Mouse (Mus musculus) CH12.LX (cell line): ENCODE measurements at regions not wholly inside any gene's neighbourhood (a gene's known extent, or its start where the extent isn't known, plus 50 kb on each side); places are given as distances from the start of the nearest gene placed in this dataset.

Experiments
- DNase-seq: peaks from one replicate; pipeline ENCODE4 v3.0.0-alpha.2; 2013; ENCODE audit errors: extremely low read depth
- H3K27ac ChIP-seq: 2 replicates; pipeline ENCODE4 v1.5.1; 2012; ENCODE audit warnings: low read depth, mild to moderate bottlenecking, control low read depth, moderate library complexity; ENCODE audit not compliant: insufficient read depth
- H3K27me3 ChIP-seq: replicated peaks from 2 replicates; pipeline ENCODE3; 2012; ENCODE audit warnings: inconsistent platforms
- H3K36me3 ChIP-seq, 2 experiments: replicated peaks in 1 of 2; 2 replicates each; pipeline versions ENCODE3 to v1.6.1; 2012; ENCODE audit warnings: inconsistent platforms in 1 of 2, low read length in 1 of 2, mild to moderate bottlenecking in 1 of 2, mixed read lengths in 1 of 2, moderate library complexity in 1 of 2; ENCODE audit not compliant: control insufficient read depth in 1 of 2, insufficient read depth in 1 of 2
- H3K4me1 ChIP-seq, 2 experiments: 2 replicates each; pipeline ENCODE4 v1.6.1; 2012; ENCODE audit warnings: inconsistent platforms in 1 of 2, moderate library complexity in 1 of 2; ENCODE audit not compliant: insufficient read depth in 2 of 2, control insufficient read depth in 1 of 2
- H3K4me2 ChIP-seq: 2 replicates; pipeline ENCODE4 v1.6.1; 2012; ENCODE audit warnings: low read depth, mild to moderate bottlenecking, control low read depth; ENCODE audit not compliant: poor library complexity, insufficient read depth, severe bottlenecking
- H3K4me3 ChIP-seq, 3 experiments: fragments of 150-350 bp in 1 of 3; sonication (generic) in 1 of 3; replicated peaks in 1 of 3; 2 replicates each; pipeline versions ENCODE3 to v1.5.1; 2011 to 2012; ENCODE audit warnings: low read depth in 2 of 3, low read length in 2 of 3, mild to moderate bottlenecking in 2 of 3, moderate library complexity in 2 of 3, control low read depth in 1 of 3, improper control_type of control experiment in 1 of 3, inconsistent platforms in 1 of 3, mixed read lengths in 1 of 3; ENCODE audit not compliant: poor library complexity in 1 of 3
- H3K79me2 ChIP-seq: replicated peaks from 2 replicates; pipeline ENCODE4 v1.6.1; 2012; ENCODE audit warnings: mild to moderate bottlenecking, moderate library complexity; ENCODE audit not compliant: control insufficient read depth, poor library complexity, insufficient read depth, severe bottlenecking; ENCODE audit errors: extremely low read depth
- H3K9ac ChIP-seq: 2 replicates; pipeline ENCODE4 v1.6.1; 2012; ENCODE audit warnings: low read depth, mild to moderate bottlenecking, control low read depth, moderate library complexity; ENCODE audit not compliant: insufficient read depth
- H3K9me3 ChIP-seq: replicated peaks from 2 replicates; pipeline ENCODE3; 2012; ENCODE audit warnings: low read length, inconsistent platforms, mixed read lengths
- BHLHE40 ChIP-seq: IDR thresholded peaks from 2 replicates; pipeline ENCODE4 v1.6.1; 2011; ENCODE audit warnings: mild to moderate bottlenecking, low read depth, low read length, improper control_type of control experiment
- CTCF ChIP-seq, 2 experiments: IDR thresholded peaks in 1 of 2; conservative IDR thresholded peaks in 1 of 2; 2 replicates each; pipeline ENCODE4 v1.5.1; 2011 to 2012; ENCODE audit warnings: low read depth in 2 of 2, low read length in 2 of 2, improper control_type of control experiment in 1 of 2, inconsistent platforms in 1 of 2, mild to moderate bottlenecking in 1 of 2, moderate library complexity in 1 of 2
- ETS1 ChIP-seq: conservative IDR thresholded peaks from 2 replicates; pipeline ENCODE4 v1.6.1; 2012; ENCODE audit warnings: low read depth, mild to moderate bottlenecking, inconsistent platforms, low read length, improper control_type of control experiment, moderate library complexity
- HCFC1 ChIP-seq: IDR thresholded peaks from 2 replicates; pipeline ENCODE4 v1.6.1; 2012; ENCODE audit warnings: low read depth, mild to moderate bottlenecking, inconsistent platforms, low read length, improper control_type of control experiment
- IRF4 ChIP-seq: IDR thresholded peaks from 2 replicates; pipeline ENCODE4 v1.6.1; 2014; ENCODE audit warnings: low read depth, mild to moderate bottlenecking, inconsistent platforms, low read length, improper control_type of control experiment
- JUND ChIP-seq: conservative IDR thresholded peaks from 2 replicates; pipeline ENCODE4 v1.6.1; 2011; ENCODE audit warnings: low read depth, low read length, improper control_type of control experiment
- KAT2A ChIP-seq: IDR thresholded peaks from 2 replicates; pipeline ENCODE4 v1.6.1; 2012; ENCODE audit warnings: low read length, improper control_type of control experiment, inconsistent platforms; ENCODE audit not compliant: insufficient replicate concordance
- MAX ChIP-seq: IDR thresholded peaks from 2 replicates; pipeline ENCODE4 v1.6.1; 2011; ENCODE audit warnings: low read length, improper control_type of control experiment
- MAZ ChIP-seq: IDR thresholded peaks from 2 replicates; pipeline ENCODE4 v1.6.1; 2012; ENCODE audit warnings: low read depth, mild to moderate bottlenecking, inconsistent platforms, low read length, improper control_type of control experiment, moderate library complexity
- MXI1 ChIP-seq: IDR thresholded peaks from 2 replicates; pipeline ENCODE4 v1.6.1; 2011; ENCODE audit warnings: mild to moderate bottlenecking, low read depth, low read length, improper control_type of control experiment
- NRF1 ChIP-seq: IDR thresholded peaks from 2 replicates; pipeline ENCODE4 v1.6.1; 2014; ENCODE audit warnings: low read depth, mild to moderate bottlenecking, inconsistent platforms, low read length, improper control_type of control experiment, moderate library complexity
- PAX5 ChIP-seq: IDR thresholded peaks from 2 replicates; pipeline ENCODE4 v1.6.1; 2012; ENCODE audit warnings: low read length, inconsistent platforms, mixed read lengths
- POLR2A ChIP-seq: IDR thresholded peaks from 2 replicates; pipeline ENCODE4 v1.6.1; 2011; ENCODE audit warnings: low read depth, mild to moderate bottlenecking, improper control_type of control experiment, low read length
- POLR2AphosphoS2 ChIP-seq: IDR thresholded peaks from 2 replicates; pipeline ENCODE4 v1.6.1; 2011; ENCODE audit warnings: low read depth, low read length, improper control_type of control experiment
- RAD21 ChIP-seq: IDR thresholded peaks from 2 replicates; pipeline ENCODE4 v1.6.1; 2011; ENCODE audit warnings: low read depth, mild to moderate bottlenecking, low read length, improper control_type of control experiment, moderate library complexity
- RCOR1 ChIP-seq: conservative IDR thresholded peaks from 2 replicates; pipeline ENCODE4 v1.6.1; 2012; ENCODE audit warnings: low read depth, mild to moderate bottlenecking, inconsistent platforms, low read length, improper control_type of control experiment
- SIN3A ChIP-seq: IDR thresholded peaks from 2 replicates; pipeline ENCODE4 v1.6.1; 2012; ENCODE audit warnings: low read length, improper control_type of control experiment, inconsistent platforms
- SMC3 ChIP-seq: IDR thresholded peaks from 2 replicates; pipeline ENCODE4 v1.6.1; 2011; ENCODE audit warnings: low read depth, low read length, improper control_type of control experiment
- TBP ChIP-seq: conservative IDR thresholded peaks from 2 replicates; pipeline ENCODE4 v1.6.1; 2011; ENCODE audit warnings: low read depth, low read length, improper control_type of control experiment
- UBTF ChIP-seq: IDR thresholded peaks from 2 replicates; pipeline ENCODE4 v1.6.1; 2012; ENCODE audit warnings: low read depth, mild to moderate bottlenecking, inconsistent platforms, low read length, improper control_type of control experiment, moderate library complexity
- USF1 ChIP-seq: IDR thresholded peaks from 2 replicates; pipeline ENCODE4 v1.6.1; 2014; ENCODE audit warnings: low read depth, mild to moderate bottlenecking, inconsistent platforms, low read length, improper control_type of control experiment
- USF2 ChIP-seq: conservative IDR thresholded peaks from 2 replicates; pipeline ENCODE4 v1.6.1; 2011; ENCODE audit warnings: low read depth, low read length, improper control_type of control experiment
- ZC3H11A ChIP-seq: IDR thresholded peaks from 2 replicates; pipeline ENCODE4 v1.6.1; 2012; ENCODE audit warnings: low read depth, mild to moderate bottlenecking, inconsistent platforms, low read length, improper control_type of control experiment
- ZKSCAN1 ChIP-seq: IDR thresholded peaks from 2 replicates; pipeline ENCODE4 v1.6.1; 2012; ENCODE audit warnings: low read depth, inconsistent platforms, low read length, improper control_type of control experiment, borderline replicate concordance
- ZMIZ1 ChIP-seq: IDR thresholded peaks from 2 replicates; pipeline ENCODE4 v1.6.1; 2012; ENCODE audit warnings: low read depth, mild to moderate bottlenecking, inconsistent platforms, low read length, improper control_type of control experiment
- ZNF384 ChIP-seq: IDR thresholded peaks from 2 replicates; pipeline ENCODE4 v1.6.1; 2012; ENCODE audit warnings: low read depth, low read length, improper control_type of control experiment, inconsistent platforms
- dilution Hi-C: fragments of 300-500 bp; cut with MboI; formaldehyde crosslinking; loops from 2 replicates; pipeline ENCODE4 v1.14.3; 2020; ENCODE audit warnings: low sequenced_read_pairs; ENCODE audit not compliant: extremely low pct_unique_long_range_greater_than_20kb, extremely low pct_ligation_motif_present
- in situ Hi-C: fragments of 300-500 bp; cut with MboI; formaldehyde crosslinking; loops from 3 replicates; pipeline ENCODE4 v1.14.3; 2019; ENCODE audit warnings: low sequenced_read_pairs, low pct_ligation_motif_present, low pct_unique_long_range_greater_than_20kb, mixed read lengths

DNA sequence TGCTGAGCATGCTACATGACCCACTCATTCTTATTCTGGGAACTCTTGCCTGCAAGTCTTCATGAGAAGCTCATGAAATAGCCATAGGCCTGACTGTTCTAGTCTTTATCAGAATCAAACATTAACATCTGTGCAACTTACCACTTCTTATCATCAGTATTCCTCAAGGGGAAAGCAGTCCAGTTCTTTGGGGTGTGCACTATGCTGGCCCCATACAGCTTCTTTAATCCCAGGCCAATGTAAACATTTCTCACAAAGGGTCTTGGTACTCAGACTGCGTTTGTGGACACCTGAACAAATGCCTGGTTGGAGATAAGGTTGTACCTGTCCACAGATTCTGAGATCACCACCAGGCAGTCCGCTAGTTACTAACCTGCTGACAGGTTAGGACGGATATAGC is 51.3 kb downstream of the 3110018I06Rik start:
- Histone ChIP-seq H3K4me2 (no peak overlapping the region), H3K9ac (no peak overlapping the region), H3K36me3 (no peaks in the 10 kb centered on the region), H3K9me3 (peaks cover 74% of the 10 kb centered on the region), H3K27me3 (no peaks in the 10 kb centered on the region), H3K27ac (no peak overlapping the region), H3K4me3 (no peak overlapping the region), H3K4me1 (no peaks in the 10 kb centered on the region), H3K79me2 (no peaks in the 10 kb centered on the region)
- DNase-seq: no peak
- in situ Hi-C loops (no loop called here), dilution Hi-C loops (no loop called here)
- TF ChIP-seq SIN3A: no peak
- no peak for TF ChIP-seq USF1
- TF ChIP-seq UBTF: no peak
- TF ChIP-seq IRF4: no peak
- no peak for TF ChIP-seq TBP
- no peak for TF ChIP-seq ZC3H11A
- no peak for TF ChIP-seq USF2
- no peak for TF ChIP-seq MAZ
- TF ChIP-seq ZMIZ1: no peak
- no peak for TF ChIP-seq HCFC1
- no peak for TF ChIP-seq MAX

GRCm38 (mm10) chr12:107541196-107541595 is 52.8 kb downstream of the 3110018I06Rik start:
- Histone ChIP-seq H3K9ac (no peak overlapping the region), H3K4me1 (no peaks in the 10 kb centered on the region), H3K27me3 (no peaks in the 10 kb centered on the region), H3K36me3 (no peaks in the 10 kb centered on the region), H3K9me3 (peaks cover 70% of the 10 kb centered on the region), H3K27ac (no peak overlapping the region), H3K4me3 (no peak overlapping the region), H3K4me2 (no peak overlapping the region), H3K79me2 (no peaks in the 10 kb centered on the region)
- TF ChIP-seq USF1 (no peak), ZNF384 (no peak), JUND (no peak), POLR2AphosphoS2 (no peak), SIN3A (no peak), USF2 (no peak), KAT2A (no peak), TBP (no peak), POLR2A (no peak), RAD21 (no peak), CTCF (conservative IDR thresholded peaks at IDR 0.05 in 1 of 2, IDR thresholded peaks at IDR 0.05 in 1 of 2; ENCODE audit: low read depth in 2 of 2, low read length in 2 of 2) (no peak), MXI1 (no peak), ZKSCAN1 (no peak), ETS1 (no peak), SMC3 (no peak), MAZ (no peak), NRF1 (no peak), RCOR1 (no peak), PAX5 (no peak), BHLHE40 (no peak)
- DNase-seq: no peak
- dilution Hi-C loops (no loop called here), in situ Hi-C loops (no loop called here)
